Mouse (Mus musculus): ENCODE data around the gene Slc16a14. TPM values are rescaled to one million over a fixed set of nuclear protein-coding genes. Genes with fewer than 3 reads are reported as not detected.

Slc16a14 gene
- polyA plus RNA-seq, 1 experiment from 2014 or later, result 10.9 TPM

GRCm38 (mm10) chr1:84860360-84861254, 74.3 kb downstream of the Slc16a14 start:
- 84% methylated on average over 10 of the region's 10 CpGs for WGBS

GRCm38 (mm10) chr1:84859597-84859996, 75.3 kb downstream of the Slc16a14 start:
- no peaks in the 10 kb centered on the region for H3K36me3 ChIP-seq (ENCODE audit: poor library complexity, severe bottlenecking)
- no peaks in the 10 kb centered on the region for H3K9me3 ChIP-seq (replicated peaks)
- no peak overlapping the region for H3K27ac ChIP-seq
- no peaks in the 10 kb centered on the region for H3K27me3 ChIP-seq
- 91% methylated on average over 6 of the region's 6 CpGs for WGBS
- no peak for ATAC-seq
- H3K4me2 ChIP-seq, result no peak overlapping the region
- no peak overlapping the region for H3K9ac ChIP-seq
- H3K4me3 ChIP-seq, result no peak overlapping the region
- no peaks in the 10 kb centered on the region for H3K4me1 ChIP-seq

More at GRCm38 (mm10) chr1:84860360-84861254, 74.3 kb downstream of the Slc16a14 start:
- Histone ChIP-seq H3K27me3 (no peaks in the 10 kb centered on the region), H3K27ac (no peak overlapping the region), H3K4me3 (no peak overlapping the region), H3K4me2 (no peak overlapping the region), H3K4me1 (no peaks in the 10 kb centered on the region), H3K9me3 (replicated peaks) (no peaks in the 10 kb centered on the region), H3K9ac (no peak overlapping the region), H3K36me3 (ENCODE audit: poor library complexity, severe bottlenecking) (no peaks in the 10 kb centered on the region)
- no peak for ATAC-seq

Other genes starting within 250 kb of the Slc16a14 start
- 98.5 and 115 TPM in 2 replicates for gene Dner, start 238.9 kb downstream of the Slc16a14 start, polyA plus RNA-seq (2015; fragmentation: Nextera tagmentation; extraction: Ambion mirVana)
- gene Fbxo36, start 95.3 kb downstream of the Slc16a14 start, polyA plus RNA-seq (2015; fragmentation: Nextera tagmentation; extraction: Ambion mirVana), result 9.4 and 9.7 TPM in 2 replicates
- gene Trip12, start 94.6 kb downstream of the Slc16a14 start, polyA plus RNA-seq (2015; fragmentation: Nextera tagmentation; extraction: Ambion mirVana), result 66.3 and 74.0 TPM in 2 replicates
- gene Gm10553, start 165.0 kb upstream of the Slc16a14 start, polyA plus RNA-seq (2015; fragmentation: Nextera tagmentation; extraction: Ambion mirVana), result not detected in 2 replicates
- not detected in 2 replicates for gene A530032D15Rik, start 174.7 kb upstream of the Slc16a14 start, polyA plus RNA-seq (2015; fragmentation: Nextera tagmentation; extraction: Ambion mirVana)